Mouse (Mus musculus): Measurements from ENCODE around the gene Gm20388. TPM values are rescaled to one million over a fixed set of nuclear protein-coding genes. Genes with fewer than 3 reads are reported as not detected.

Gm20388 gene
- total RNA-seq, 2 experiments from 2014 or later, result 4.0 TPM; not detected in 1

- DNase-seq, result peak in 1 of 2 experiments; percentile 51
Measured at GRCm38 (mm10) chr8:121532381-121532780, 1621.7 kb downstream of the Gm20388 start.

GRCm38 (mm10) chr8:121541862-121542261 is 1631.2 kb downstream of the Gm20388 start:
- no peak for DNase-seq

- DNase-seq, result no peak
Measured at GRCm38 (mm10) chr8:121542901-121543300, 1632.3 kb downstream of the Gm20388 start.

GRCm38 (mm10) chr8:121544276-121544785 is 1633.7 kb downstream of the Gm20388 start, which contains the start of gene 1700018B08Rik:
1700018B08Rik (minus strand) TSS chr8:121544320.
- DNase-seq, result no peak

GRCm38 (mm10) chr8:121544936-121545335 is 1634.3 kb downstream of the Gm20388 start:
- no peak for DNase-seq

GRCm38 (mm10) chr8:121547132-121547531 is 1636.5 kb downstream of the Gm20388 start:
- DNase-seq, result peak; percentile 66 to 86

GRCm38 (mm10) chr8:121550056-121550455 is 1639.4 kb downstream of the Gm20388 start:
- DNase-seq, result no peak

GRCm38 (mm10) chr8:121551065-121551985 is 1640.7 kb downstream of the Gm20388 start:
- no peak for DNase-seq

GRCm38 (mm10) chr8:121552506-121552905 is 1641.9 kb downstream of the Gm20388 start:
- DNase-seq, result no peak

GRCm38 (mm10) chr8:121553831-121554475 is 1643.3 kb downstream of the Gm20388 start:
- no peak for DNase-seq

- DNase-seq, result no peak
Measured at GRCm38 (mm10) chr8:121557746-121558145, 1647.1 kb downstream of the Gm20388 start.

- no peak for DNase-seq
Measured at GRCm38 (mm10) chr8:121558538-121558937, 1647.9 kb downstream of the Gm20388 start.

GRCm38 (mm10) chr8:121559801-121560200 is 1649.2 kb downstream of the Gm20388 start:
- DNase-seq, result no peak

- DNase-seq, result no peak
Measured at GRCm38 (mm10) chr8:121560432-121561100, 1649.9 kb downstream of the Gm20388 start.

GRCm38 (mm10) chr8:121561636-121562345 is 1651.2 kb downstream of the Gm20388 start:
- peak; percentile 86 to 87 for DNase-seq

GRCm38 (mm10) chr8:121562941-121563351 is 1652.3 kb downstream of the Gm20388 start:
- DNase-seq, result peak; percentile 87 to 95

- DNase-seq, result peak in 1 of 2 experiments; percentile 33
Measured at GRCm38 (mm10) chr8:121563701-121564100, 1653.1 kb downstream of the Gm20388 start.

- DNase-seq, result no peak
Measured at GRCm38 (mm10) chr8:121568321-121568720, 1657.7 kb downstream of the Gm20388 start.

- DNase-seq, result peak; percentile 50 to 53
Measured at GRCm38 (mm10) chr8:121570335-121570734, 1659.7 kb downstream of the Gm20388 start.

- no peak for DNase-seq
Measured at GRCm38 (mm10) chr8:121570801-121571200, 1660.2 kb downstream of the Gm20388 start.

- no peak for DNase-seq
Measured at GRCm38 (mm10) chr8:121572121-121572520, 1661.5 kb downstream of the Gm20388 start.

GRCm38 (mm10) chr8:121573275-121573674 is 1662.6 kb downstream of the Gm20388 start:
- DNase-seq, result peak; percentile 82
